Mouse (Mus musculus) bone marrow, adult 2 months (tissue): ENCODE results near the gene Fam71a.

Experiments used
- CTCF ChIP-seq: fragments of 200-500 bp; IDR thresholded peaks from 2 replicates; pipeline ENCODE4 v1.5.1; 2011; ENCODE audit warnings: low read length, control low read depth; ENCODE audit not compliant: control insufficient read depth, insufficient read depth
- POLR2A ChIP-seq: fragments of 200-500 bp; IDR thresholded peaks from 2 replicates; pipeline ENCODE4 v1.6.1; 2011; ENCODE audit warnings: low read depth, mild to moderate bottlenecking, control low read depth, low read length, borderline replicate concordance; ENCODE audit not compliant: control insufficient read depth

GRCm38 (mm10) chr1:191180397-191180796, 15.8 kb upstream of the Fam71a start:
- TF ChIP-seq POLR2A (no peak), CTCF (no peak)
